Mouse (Mus musculus) heart, postnatal 0 days (tissue): ENCODE data around the gene Eef1akmt2.

Experiments
- CTCF ChIP-seq: IDR thresholded peaks from 2 replicates; pipeline ENCODE4 v1.5.1; 2016; ENCODE audit warnings: antibody characterized with exemption, control low read depth, low read depth
- EP300 ChIP-seq: IDR thresholded peaks from 2 replicates; pipeline ENCODE4 v1.6.1; 2016; ENCODE audit warnings: antibody characterized with exemption, low read depth

DNA sequence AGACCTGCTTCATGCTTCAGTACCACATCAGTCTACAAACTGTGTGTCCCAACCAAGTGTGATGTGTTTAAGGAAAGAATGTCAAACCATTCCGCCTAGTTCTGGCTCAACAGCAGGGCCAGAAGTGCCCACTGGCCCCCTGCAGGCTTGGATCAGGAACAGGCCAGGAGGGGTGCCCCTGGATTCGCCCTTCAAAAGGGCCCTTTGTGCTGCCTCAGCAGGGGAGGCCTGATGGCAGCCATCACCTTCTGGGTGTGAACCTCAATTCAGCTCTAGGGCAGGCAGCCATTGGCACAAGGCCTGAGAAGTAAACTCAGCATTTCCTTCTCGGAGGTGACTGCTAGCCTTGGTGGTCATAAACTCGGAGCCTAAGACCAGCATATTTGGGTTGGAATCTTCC, 71.9 kb downstream of the Eef1akmt2 start:
- TF ChIP-seq CTCF (no peak), EP300 (no peak)
